Mouse (Mus musculus) spleen, adult 2 months (tissue): Measurements from ENCODE around the gene Syngr1.

Experiments used
- CTCF ChIP-seq: fragments of 200-500 bp; IDR thresholded peaks from 2 replicates; pipeline ENCODE4 v1.5.1; 2011; ENCODE audit warnings: mild to moderate bottlenecking, inconsistent platforms; ENCODE audit not compliant: insufficient read depth, insufficient read length, insufficient replicate concordance; ENCODE audit errors: extremely low read depth
- POLR2A ChIP-seq: fragments of 200-500 bp; IDR thresholded peaks from 2 replicates; pipeline ENCODE4 v1.6.1; 2011; ENCODE audit warnings: low read depth, low read length, inconsistent platforms

DNA sequence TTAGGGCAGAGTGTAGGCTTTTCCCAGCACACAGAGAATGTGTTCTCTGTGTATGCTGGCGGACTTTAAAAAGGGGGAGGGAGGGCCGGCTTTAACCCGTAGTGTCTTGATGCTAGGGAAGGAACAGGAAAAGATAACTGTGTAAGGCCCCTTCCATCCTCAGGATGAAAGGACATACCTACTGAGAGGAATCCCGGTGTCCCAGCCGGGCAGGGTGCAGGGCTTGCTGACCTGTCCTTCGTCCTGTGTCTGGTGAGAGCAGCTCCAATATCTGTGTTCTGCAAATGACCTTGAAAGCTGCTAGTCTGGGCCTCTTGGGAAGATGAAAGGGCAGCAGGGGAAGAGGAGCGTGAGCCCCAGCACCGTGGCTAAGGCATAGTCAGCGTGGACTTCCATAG, 43.3 kb downstream of the Syngr1 start:
- TF ChIP-seq CTCF (no peak), POLR2A (no peak)
